Mouse (Mus musculus) limb, embryonic 11.5 days (tissue): Measurements from ENCODE around the gene Pou6f2. TPM values are rescaled to one million over a fixed set of nuclear protein-coding genes. Genes with fewer than 3 reads are reported as not detected.

Source experiments
- ATAC-seq: fragments of 200-750 bp; cut with Nextera tagmentation; 2 replicates; pipeline ENCODE4 v1.8.0; 2017; ENCODE audit warnings: low read depth; ENCODE audit not compliant: insufficient number of reproducible peaks, low FRiP score, low TSS enrichment
- DNase-seq: peaks from one replicate; pipeline ENCODE4 v3.0.0-alpha.2; 2015; ENCODE audit warnings: low spot score
- H3K27ac ChIP-seq: fragments of 300-500 bp; sonication (generic); replicated peaks from 2 replicates; pipeline ENCODE4 v1.5.1; 2014; ENCODE audit warnings: low read depth, mild to moderate bottlenecking, low read length
- H3K27me3 ChIP-seq: fragments of 300-500 bp; sonication (generic); 2 replicates; pipeline ENCODE4 v1.6.1; 2014; ENCODE audit warnings: mild to moderate bottlenecking, low read length, mixed read lengths; ENCODE audit not compliant: control insufficient read depth, insufficient read depth
- H3K36me3 ChIP-seq: fragments of 300-500 bp; sonication (generic); 2 replicates; pipeline ENCODE4 v1.6.1; 2014; ENCODE audit warnings: mild to moderate bottlenecking, low read length, moderate library complexity, mixed read lengths; ENCODE audit not compliant: control insufficient read depth, insufficient read depth
- H3K4me1 ChIP-seq: fragments of 300-500 bp; sonication (generic); 2 replicates; pipeline ENCODE4 v1.6.1; 2014; ENCODE audit warnings: low read length, mixed read lengths; ENCODE audit not compliant: control insufficient read depth, insufficient read depth
- H3K4me2 ChIP-seq: fragments of 300-500 bp; sonication (generic); 2 replicates; pipeline ENCODE4 v1.6.1; 2014; ENCODE audit warnings: low read depth, mild to moderate bottlenecking, moderate library complexity; ENCODE audit not compliant: severe bottlenecking
- H3K4me3 ChIP-seq: fragments of 300-500 bp; sonication (generic); 2 replicates; pipeline ENCODE4 v1.5.1; 2014; ENCODE audit warnings: low read depth, low read length
- H3K9ac ChIP-seq: fragments of 300-500 bp; sonication (generic); 2 replicates; pipeline ENCODE4 v1.6.1; 2014; ENCODE audit warnings: mild to moderate bottlenecking, low read length
- H3K9me3 ChIP-seq: fragments of 300-500 bp; sonication (generic); 2 replicates; pipeline ENCODE4 v1.6.1; 2016; ENCODE audit warnings: low read length; ENCODE audit not compliant: control insufficient read depth
- WGBS: fragments of 180-500 bp; shearing (Covaris S2); extraction: QIAGEN DNeasy Blood & Tissue Kit; methylation state at CpG from one replicate; pipeline ENCODE4 v1.1.7; 2014; 5-methylcytosine and 5-hydroxymethylcytosine counted together
- polyA plus RNA-seq: library from polyadenylated mRNA; unstranded; fragments of >200 nt; fragmentation: Nextera tagmentation; extraction: Ambion mirVana; gene quantifications from 2 replicates; pipeline ENCODE4 v1.2.1, GENCODE M21; 2014

The Pou6f2 gene
- polyA plus RNA-seq, 1 experiment from 2014 or later = 0.68 TPM

DNA sequence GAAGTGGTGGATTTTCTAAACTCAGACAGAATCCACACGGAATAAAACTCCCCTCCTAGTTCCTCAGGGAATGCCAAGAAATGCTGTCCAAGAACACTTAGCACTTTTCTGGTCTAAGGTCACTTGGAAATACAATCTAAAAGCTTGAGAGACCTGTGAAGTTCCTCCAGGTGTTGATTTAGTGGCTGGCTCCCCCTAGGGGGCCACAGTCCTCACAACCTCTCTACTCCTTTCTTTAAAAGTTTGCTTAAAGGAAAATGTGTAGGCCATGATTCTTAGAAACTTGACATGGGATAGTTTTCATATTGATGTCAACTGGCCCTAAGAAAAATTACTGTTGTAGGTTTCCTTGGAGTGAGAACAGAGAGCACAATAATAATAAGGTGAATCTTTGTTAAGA lies 64.9 kb downstream of the Pou6f2 start:
- WGBS = 30% methylated on average over 1 of the region's 1 CpGs
- ATAC-seq = no peak
- H3K9ac ChIP-seq = no peak overlapping the region

DNA sequence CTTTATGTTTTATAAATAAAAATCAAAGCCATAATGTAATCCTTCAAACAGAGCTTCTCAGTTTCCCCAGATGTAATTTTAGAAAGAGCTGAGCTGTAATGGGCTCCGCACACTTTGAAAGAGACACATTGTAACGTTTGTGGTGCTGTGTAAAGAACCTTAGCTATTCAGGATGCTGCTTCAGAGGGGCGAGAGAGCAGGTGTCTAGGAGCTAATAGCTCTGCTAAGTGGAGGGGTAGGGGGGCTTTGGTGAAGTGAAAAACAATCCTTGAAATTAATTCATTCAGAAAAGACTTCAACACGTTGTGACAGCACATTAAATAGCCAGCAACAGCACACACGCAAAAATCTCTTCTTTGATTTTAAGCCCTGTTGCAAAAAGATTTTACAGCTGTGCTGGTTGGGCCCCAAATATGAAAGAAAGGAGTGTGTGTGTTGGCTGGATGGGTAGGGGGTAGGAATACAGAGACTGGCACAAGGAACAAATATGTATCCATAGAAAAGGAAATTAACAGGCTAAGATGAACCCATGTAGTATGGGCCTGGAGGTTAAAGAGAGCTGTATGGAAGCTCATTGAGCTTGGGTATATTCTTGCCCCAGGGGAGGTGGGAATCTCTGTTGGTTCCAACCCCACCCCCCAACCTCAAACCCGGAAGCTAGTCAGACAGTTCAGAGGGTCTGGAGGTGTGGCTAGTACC lies 73.4 kb downstream of the Pou6f2 start:
- Histone ChIP-seq H3K36me3 (no peaks in the 10 kb centered on the region), H3K27ac (no peak overlapping the region), H3K4me3 (no peak overlapping the region), H3K4me1 (no peaks in the 10 kb centered on the region), H3K9ac (no peak overlapping the region), H3K27me3 (no peaks in the 10 kb centered on the region), H3K9me3 (no peaks in the 10 kb centered on the region), H3K4me2 (no peak overlapping the region)
- DNase-seq (no peak), ATAC-seq (no peak)
- 75% methylated on average over 6 of the region's 6 CpGs for WGBS

More for the DNA sequence above, 64.9 kb downstream of the Pou6f2 start:
- Histone ChIP-seq H3K4me1 (no peaks in the 10 kb centered on the region), H3K9me3 (no peaks in the 10 kb centered on the region), H3K27me3 (no peaks in the 10 kb centered on the region), H3K36me3 (no peaks in the 10 kb centered on the region), H3K4me2 (no peak overlapping the region), H3K27ac (no peak overlapping the region), H3K4me3 (no peak overlapping the region)
- no peak for DNase-seq

DNA sequence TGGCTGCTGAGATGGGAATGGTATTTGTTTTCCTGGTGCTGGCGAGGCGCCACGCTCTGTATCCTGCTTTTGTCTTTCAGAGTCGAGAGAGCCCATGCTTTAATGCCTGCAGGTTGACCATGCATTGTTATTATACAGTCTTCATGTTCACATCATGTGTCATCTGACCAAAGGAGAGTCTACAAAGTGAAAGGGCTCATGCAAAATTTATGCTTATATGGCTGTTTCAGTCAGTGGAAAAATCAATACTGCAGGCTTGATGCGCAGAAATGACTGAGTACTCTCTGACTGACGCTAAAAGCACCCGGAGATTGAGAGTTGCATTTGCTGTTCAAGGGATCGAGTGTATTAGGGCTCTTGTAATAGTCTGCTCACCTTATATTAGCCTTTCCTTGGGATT lies 74.1 kb downstream of the Pou6f2 start:
- no peaks in the 10 kb centered on the region for H3K4me1 ChIP-seq
- H3K4me3 ChIP-seq = no peak overlapping the region
- H3K9ac ChIP-seq = no peak overlapping the region
- H3K36me3 ChIP-seq = no peaks in the 10 kb centered on the region
- WGBS = 88% methylated on average over 8 of the region's 8 CpGs
- no peaks in the 10 kb centered on the region for H3K9me3 ChIP-seq
- ATAC-seq (no peak), DNase-seq (no peak)
- no peaks in the 10 kb centered on the region for H3K27me3 ChIP-seq
- no peak overlapping the region for H3K27ac ChIP-seq
- H3K4me2 ChIP-seq = no peak overlapping the region

DNA sequence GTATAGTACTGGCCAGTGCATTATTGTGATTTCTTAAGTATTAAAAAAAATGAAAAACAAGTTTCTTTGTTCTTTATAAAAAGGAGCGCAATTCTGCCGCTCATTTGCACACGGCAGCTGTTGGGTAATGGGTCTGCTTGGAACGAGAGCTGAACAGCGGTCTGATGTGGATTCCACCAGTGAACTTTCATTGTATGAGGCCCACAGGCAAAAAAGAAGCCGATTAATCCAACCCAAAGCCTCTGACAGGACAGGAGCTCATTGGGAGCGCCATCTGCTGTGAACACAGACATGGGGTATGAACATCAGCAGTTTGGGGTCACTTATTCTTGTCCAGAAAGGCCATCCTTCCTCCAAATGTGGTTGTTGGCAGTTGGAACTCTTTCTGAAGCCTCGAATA lies 84.9 kb downstream of the Pou6f2 start:
- Histone ChIP-seq H3K27ac (no peak overlapping the region), H3K9ac (no peak overlapping the region), H3K9me3 (no peaks in the 10 kb centered on the region), H3K36me3 (no peaks in the 10 kb centered on the region), H3K4me1 (no peaks in the 10 kb centered on the region), H3K4me2 (no peak overlapping the region), H3K4me3 (no peak overlapping the region), H3K27me3 (no peaks in the 10 kb centered on the region)
- WGBS = 82% methylated on average over 8 of the region's 8 CpGs
- ATAC-seq (no peak), DNase-seq (no peak)

DNA sequence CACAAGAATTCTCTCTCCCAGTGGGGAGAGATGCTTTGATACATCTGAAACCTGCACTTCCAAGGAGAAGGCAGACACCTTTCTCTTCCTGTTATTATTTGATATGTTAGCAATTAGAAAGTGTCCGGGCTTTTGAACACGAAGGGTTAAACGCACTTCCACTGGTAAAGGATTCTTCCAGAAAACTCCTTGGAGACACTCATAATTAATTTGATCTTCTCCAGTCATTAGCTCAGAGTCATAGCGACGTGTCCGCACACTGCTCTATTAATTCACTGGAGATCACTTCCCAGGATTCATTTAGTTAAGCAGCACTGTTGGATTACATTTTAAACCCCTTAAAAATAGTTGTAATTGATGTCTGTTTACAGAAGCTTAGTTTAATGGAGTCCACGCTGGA lies 88.5 kb downstream of the Pou6f2 start:
- Histone ChIP-seq H3K9me3 (no peaks in the 10 kb centered on the region), H3K9ac (no peak overlapping the region), H3K36me3 (no peaks in the 10 kb centered on the region), H3K4me1 (no peaks in the 10 kb centered on the region), H3K4me2 (no peak overlapping the region), H3K27me3 (no peaks in the 10 kb centered on the region), H3K4me3 (no peak overlapping the region), H3K27ac (no peak overlapping the region)
- DNase-seq = no peak
- 75% methylated on average over 7 of the region's 7 CpGs for WGBS
- ATAC-seq = no peak

DNA sequence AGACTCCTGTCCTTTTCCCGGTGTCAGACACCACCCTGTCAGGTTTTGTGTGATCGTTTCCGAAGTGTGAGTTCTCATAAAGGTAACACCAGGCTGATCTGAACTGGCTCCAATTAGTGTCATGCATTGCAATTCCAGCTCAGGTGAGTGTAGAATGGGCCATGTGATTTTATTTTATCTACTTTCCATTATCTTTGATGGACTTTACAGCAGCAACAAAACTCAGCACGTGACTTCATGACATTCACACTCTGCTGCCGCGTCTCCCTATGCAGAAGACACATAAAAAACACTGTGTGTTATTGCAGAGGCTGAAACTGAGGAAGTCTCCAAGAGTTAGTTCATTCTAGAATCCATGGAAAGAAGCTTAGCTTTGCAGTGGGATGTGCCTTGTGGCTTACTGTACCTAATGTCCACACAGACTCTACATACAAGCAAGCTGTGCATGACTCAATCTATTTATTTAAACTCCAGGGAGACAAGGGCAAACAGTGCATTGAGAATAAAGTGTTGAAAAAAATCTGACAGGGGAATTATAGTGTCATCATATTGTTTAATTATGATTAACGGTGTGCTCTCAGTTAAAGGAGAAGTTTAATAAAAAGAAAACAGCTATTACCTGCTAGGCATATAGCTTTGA lies 90.9 kb downstream of the Pou6f2 start:
- no peak overlapping the region for H3K9ac ChIP-seq
- H3K27me3 ChIP-seq = no peaks in the 10 kb centered on the region
- no peak overlapping the region for H3K4me2 ChIP-seq
- no peak overlapping the region for H3K4me3 ChIP-seq
- DNase-seq (no peak), ATAC-seq (no peak)
- H3K27ac ChIP-seq = no peak overlapping the region
- H3K4me1 ChIP-seq = no peaks in the 10 kb centered on the region
- H3K9me3 ChIP-seq = no peaks in the 10 kb centered on the region
- no peaks in the 10 kb centered on the region for H3K36me3 ChIP-seq
- 86% methylated on average over 7 of the region's 7 CpGs for WGBS

DNA sequence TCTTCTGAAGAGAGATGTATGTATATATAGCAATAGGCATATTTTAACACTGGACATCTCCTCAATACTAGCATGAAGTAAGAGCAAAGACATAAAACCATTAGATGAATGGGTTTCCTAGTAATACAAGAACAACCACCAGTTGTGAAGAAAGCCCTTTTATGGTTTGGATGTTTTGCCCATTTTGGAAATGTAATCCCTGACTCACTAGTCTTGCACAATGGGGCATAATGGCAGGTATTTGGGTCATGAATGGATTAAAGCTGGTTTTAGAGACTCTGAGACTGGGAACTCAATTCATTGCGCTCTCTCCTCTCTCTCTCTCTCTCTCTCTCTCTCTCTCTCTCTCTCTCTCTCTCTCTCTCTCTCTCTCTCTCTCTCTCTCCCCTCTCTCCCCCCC lies 97.5 kb downstream of the Pou6f2 start:
- no peaks in the 10 kb centered on the region for H3K9me3 ChIP-seq
- no peaks in the 10 kb centered on the region for H3K36me3 ChIP-seq
- ATAC-seq (no peak), DNase-seq (no peak)
- no peak overlapping the region for H3K4me2 ChIP-seq
- no peaks in the 10 kb centered on the region for H3K4me1 ChIP-seq
- no peak overlapping the region for H3K9ac ChIP-seq
- no peak overlapping the region for H3K27ac ChIP-seq
- no peaks in the 10 kb centered on the region for H3K27me3 ChIP-seq
- H3K4me3 ChIP-seq = no peak overlapping the region
- 79% methylated on average over 1 of the region's 1 CpGs for WGBS

DNA sequence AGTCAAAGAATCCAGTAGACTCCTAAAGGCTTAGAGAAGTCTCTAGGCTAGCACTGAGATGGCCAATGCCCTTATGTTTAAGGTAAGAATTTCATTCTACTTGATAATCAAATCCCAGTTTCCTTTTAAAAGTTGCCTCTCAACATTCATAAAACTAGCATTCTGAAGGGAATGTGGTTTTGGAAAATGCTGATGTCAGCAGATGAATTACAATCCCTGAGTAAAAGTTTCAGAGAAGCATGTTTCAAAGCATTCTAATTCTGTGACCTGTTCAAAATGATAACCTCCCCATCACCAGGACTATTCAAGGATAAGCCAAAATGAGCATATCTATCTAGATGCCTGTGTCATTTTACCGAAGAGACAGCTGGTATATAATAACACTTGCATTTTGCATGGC lies 104.0 kb downstream of the Pou6f2 start:
- Histone ChIP-seq H3K36me3 (no peaks in the 10 kb centered on the region), H3K4me3 (no peak overlapping the region), H3K9ac (no peak overlapping the region), H3K4me2 (no peak overlapping the region), H3K27ac (no peak overlapping the region), H3K27me3 (no peaks in the 10 kb centered on the region), H3K4me1 (no peaks in the 10 kb centered on the region), H3K9me3 (no peaks in the 10 kb centered on the region)
- WGBS = 95% methylated on average over 1 of the region's 1 CpGs
- ATAC-seq = no peak
- DNase-seq = no peak
